Mouse (Mus musculus): Measurements from ENCODE around the gene 3110040N11Rik. TPM values are rescaled to one million over a fixed set of nuclear protein-coding genes. Genes with fewer than 3 reads are reported as not detected.
"Not testable (repeated sequence)": the region's sequence is repeated elsewhere in the genome, so short reads cannot be mapped to it uniquely, and the experiment has no call there.

The 3110040N11Rik gene
- 10 to 100 TPM; 24.2 to 29.0 TPM for total RNA-seq (2021)

- DNase-seq (ENCODE audit: low spot score in 2 of 2) = peak; percentile 87 to 91
Observed at GRCm38 (mm10) chr7:81789095-81789757, at the start of gene 3110040N11Rik. 3110040N11Rik (minus strand) TSS chr7:81789478.

GRCm38 (mm10) chr7:81837771-81838170 is 48.5 kb upstream of the 3110040N11Rik start:
- intact Hi-C loops (cut with DNase I); DNase-seq (ENCODE audit: low spot score in 2 of 2): not testable (repeated sequence)

More at GRCm38 (mm10) chr7:81789095-81789757, at the start of gene 3110040N11Rik:
- intact Hi-C loops (cut with DNase I) = loop anchor here (1.0 to 10.0 kb wide), 5 partner anchors 40 to 326 kb away; partner anchors contain the start of genes Btbd1 and Hdgfl3

GRCm38 (mm10) chr7:81835430-81835829 is 46.2 kb upstream of the 3110040N11Rik start:
- no peak for DNase-seq (ENCODE audit: low spot score in 2 of 2)
- intact Hi-C loops (cut with DNase I) = no loop called here

- DNase-seq (ENCODE audit: low spot score in 2 of 2) = no peak
Observed at GRCm38 (mm10) chr7:81834847-81835246, 45.6 kb upstream of the 3110040N11Rik start.

GRCm38 (mm10) chr7:81829379-81829894 is 40.2 kb upstream of the 3110040N11Rik start, which contains the start of gene Btbd1:
Btbd1 (minus strand) TSS chr7:81829431.
- DNase-seq (ENCODE audit: low spot score in 2 of 2) = peak; percentile 84 to 90
- intact Hi-C loops (cut with DNase I) = loop anchor here (1.0 kb wide), 2 partner anchors 31 to 40 kb away; partner anchors contain the start of gene 3110040N11Rik

More at GRCm38 (mm10) chr7:81834847-81835246, 45.6 kb upstream of the 3110040N11Rik start:
- intact Hi-C loops (cut with DNase I) = no loop called here

GRCm38 (mm10) chr7:81828681-81829378 is 39.6 kb upstream of the 3110040N11Rik start:
- intact Hi-C loops (cut with DNase I) = loop anchor here (1.0 kb wide), 2 partner anchors 31 to 40 kb away; partner anchors contain the start of gene 3110040N11Rik
- peak; percentile 48 to 50 for DNase-seq (ENCODE audit: low spot score in 2 of 2)

GRCm38 (mm10) chr7:81827806-81828667 is 38.8 kb upstream of the 3110040N11Rik start:
- peak in 1 of 2 experiments; percentile 29 for DNase-seq (ENCODE audit: low spot score in 2 of 2)
- intact Hi-C loops (cut with DNase I) = no loop called here

- no peak for DNase-seq (ENCODE audit: low spot score in 2 of 2)
Observed at GRCm38 (mm10) chr7:81825381-81825780, 36.1 kb upstream of the 3110040N11Rik start.

GRCm38 (mm10) chr7:81824906-81825305 is 35.6 kb upstream of the 3110040N11Rik start:
- DNase-seq (ENCODE audit: low spot score in 2 of 2) = no peak

More at GRCm38 (mm10) chr7:81825381-81825780, 36.1 kb upstream of the 3110040N11Rik start:
- intact Hi-C loops (cut with DNase I) = no loop called here

GRCm38 (mm10) chr7:81806067-81806466 is 16.8 kb upstream of the 3110040N11Rik start:
- intact Hi-C loops (cut with DNase I) = no loop called here
- peak in 1 of 2 experiments; percentile 10 for DNase-seq (ENCODE audit: low spot score in 2 of 2)

More at GRCm38 (mm10) chr7:81824906-81825305, 35.6 kb upstream of the 3110040N11Rik start:
- intact Hi-C loops (cut with DNase I) = no loop called here

GRCm38 (mm10) chr7:81788536-81788935 is 742 bp downstream of the 3110040N11Rik start:
- intact Hi-C loops (cut with DNase I) = loop anchor here (2.0 to 10.0 kb wide), 4 partner anchors 74 to 326 kb away; partner anchors contain the start of gene Hdgfl3

GRCm38 (mm10) chr7:81777667-81778218 is 11.5 kb downstream of the 3110040N11Rik start:
- intact Hi-C loops (cut with DNase I) = loop anchor here (5.0 to 10.0 kb wide), 3 partner anchors 173 to 323 kb away; partner anchors contain the start of gene Cpeb1

More at GRCm38 (mm10) chr7:81788536-81788935, 742 bp downstream of the 3110040N11Rik start:
- peak; percentile 26 to 70 for DNase-seq (ENCODE audit: low spot score in 2 of 2)

GRCm38 (mm10) chr7:81775325-81775724 is 14.0 kb downstream of the 3110040N11Rik start:
- intact Hi-C loops (cut with DNase I) = loop anchor here (5.0 to 10.0 kb wide), 3 partner anchors 171 to 321 kb away; partner anchors contain the start of gene Cpeb1
- peak in 1 of 2 experiments; percentile 23 for DNase-seq (ENCODE audit: low spot score in 2 of 2)

More at GRCm38 (mm10) chr7:81777667-81778218, 11.5 kb downstream of the 3110040N11Rik start:
- peak; percentile 26 to 34 for DNase-seq (ENCODE audit: low spot score in 2 of 2)

- intact Hi-C loops (cut with DNase I) = loop anchor here (10.0 kb wide), 2 partner anchors 168 to 318 kb away; partner anchors contain the start of gene Cpeb1
Observed at GRCm38 (mm10) chr7:81772786-81773539, 16.3 kb downstream of the 3110040N11Rik start.

GRCm38 (mm10) chr7:81763110-81763845 is 26.0 kb downstream of the 3110040N11Rik start:
- DNase-seq (ENCODE audit: low spot score in 2 of 2) = peak in 1 of 2 experiments; percentile 28
- intact Hi-C loops (cut with DNase I) = no loop called here

More at GRCm38 (mm10) chr7:81772786-81773539, 16.3 kb downstream of the 3110040N11Rik start:
- DNase-seq (ENCODE audit: low spot score in 2 of 2) = no peak

- peak; percentile 83 to 90 for DNase-seq (ENCODE audit: low spot score in 2 of 2)
- intact Hi-C loops (cut with DNase I) = no loop called here
Observed at GRCm38 (mm10) chr7:81762180-81763109, 26.8 kb downstream of the 3110040N11Rik start, which contains the start of gene Ramac. Ramac (plus strand) TSS chr7:81762925.

All from left cerebral cortex, postnatal 25 days (tissue).